15 mouse cellular contexts compared by ENCODE assay signal in genomic region chr9:116450829-116451228, GRCm38 (mm10).
"Had no signal": no experiment of that assay in that cellular context is flagged by ENCODE, and none has a peak within 500 bp of the region (broad histone marks: within the 10 kb centered on the region; RNA-seq: fewer than 3 reads in every experiment).

No protein-coding gene starts in this region.

- H3K4me2 ChIP-seq: lung, embryonic 14.5 days; midbrain, embryonic 11.5 days; midbrain, embryonic 13.5 days; midbrain, embryonic 15.5 days; neural tube, embryonic 12.5 days; stomach, embryonic 15.5 days had no signal

- H3K36me3 ChIP-seq: midbrain, embryonic 13.5 days; midbrain, embryonic 15.5 days; neural tube, embryonic 12.5 days; stomach, embryonic 15.5 days had no signal

- DNase-seq: lung, adult 18-20 months; lung, embryonic 14.5 days; lung, postnatal 10 days; right cerebral cortex, postnatal 14 days; thymus, adult 2 months; thymus, postnatal 25 days; thymus, postnatal 4 days had no signal

- H3K27ac ChIP-seq: macrophage; midbrain, embryonic 13.5 days; midbrain, embryonic 15.5 days; neural tube, embryonic 12.5 days; stomach, embryonic 15.5 days; stomach, postnatal 0 days had no signal

- H3K4me1 ChIP-seq: megakaryocyte, embryonic 14.5 days; midbrain, embryonic 13.5 days; midbrain, embryonic 15.5 days; neural tube, embryonic 12.5 days; stomach, embryonic 15.5 days had no signal

- H3K27me3 ChIP-seq: megakaryocyte, embryonic 14.5 days; midbrain, embryonic 13.5 days; midbrain, embryonic 15.5 days; neural tube, embryonic 12.5 days; stomach, embryonic 15.5 days had no signal

- ATAC-seq: midbrain, embryonic 13.5 days; midbrain, embryonic 15.5 days had no signal

- H3K9ac ChIP-seq: lung, embryonic 14.5 days; midbrain, embryonic 13.5 days; midbrain, embryonic 15.5 days; neural tube, embryonic 12.5 days; stomach, embryonic 15.5 days had no signal

- H3K9me3 ChIP-seq: megakaryocyte, embryonic 14.5 days; midbrain, embryonic 15.5 days; stomach, embryonic 15.5 days had no signal

- H3K4me3 ChIP-seq: megakaryocyte, embryonic 14.5 days; midbrain, embryonic 13.5 days; midbrain, embryonic 15.5 days; neural tube, embryonic 12.5 days; stomach, embryonic 15.5 days had no signal
